Mouse (Mus musculus) ES-E14 (cell line): ENCODE results near the gene Thada. TPM values are rescaled to one million over a fixed set of nuclear protein-coding genes. Genes with fewer than 3 reads are reported as not detected.
A peak's percentile ranks its signal among the peaks of the same experiment; 100 is the strongest.

Experiments
- DNase-seq: peaks from one replicate; pipeline ENCODE4 v3.0.0-alpha.2; 2013; ENCODE audit warnings: low read depth, low spot score
- H3K27ac ChIP-seq: 2 replicates; pipeline ENCODE4 v1.5.1; 2012; ENCODE audit warnings: low read depth, mild to moderate bottlenecking, low read length, moderate library complexity, mixed read lengths; ENCODE audit not compliant: poor library complexity, insufficient read depth, severe bottlenecking
- H3K36me3 ChIP-seq: 2 replicates; pipeline ENCODE4 v1.6.1; 2012; ENCODE audit warnings: mild to moderate bottlenecking, low read length, moderate library complexity, mixed read lengths; ENCODE audit not compliant: control insufficient read depth, poor library complexity, insufficient read depth, severe bottlenecking
- H3K4me1 ChIP-seq, 2 experiments: fragments of 150-350 bp in 1 of 2; sonication (generic) in 1 of 2; 2 replicates each; pipeline ENCODE4 v1.6.1; 2012; ENCODE audit warnings: low read length in 2 of 2, mild to moderate bottlenecking in 1 of 2, mixed read lengths in 1 of 2; ENCODE audit not compliant: control insufficient read depth in 2 of 2, insufficient read depth in 2 of 2, poor library complexity in 1 of 2
- H3K4me3 ChIP-seq, 2 experiments: fragments of 150-350 bp in 1 of 2; sonication (generic) in 1 of 2; 2 replicates each; pipeline ENCODE4 v1.5.1; 2012; ENCODE audit warnings: low read length in 2 of 2, low read depth in 1 of 2, mild to moderate bottlenecking in 1 of 2, mixed read lengths in 1 of 2; ENCODE audit not compliant: insufficient read depth in 1 of 2, poor library complexity in 1 of 2, severe bottlenecking in 1 of 2
- H3K9ac ChIP-seq: 2 replicates; pipeline ENCODE4 v1.6.1; 2012; ENCODE audit warnings: low read depth, mild to moderate bottlenecking, low read length, mixed read lengths; ENCODE audit not compliant: poor library complexity, insufficient read depth, severe bottlenecking
- H3K9me3 ChIP-seq: fragments of 150-350 bp; sonication (generic); 2 replicates; pipeline ENCODE4 v1.6.1; 2012; ENCODE audit warnings: low read depth, mild to moderate bottlenecking, low read length; ENCODE audit not compliant: control insufficient read depth, insufficient read depth
- CHD2 ChIP-seq: IDR thresholded peaks from 2 replicates; pipeline ENCODE4 v1.6.1; 2014; ENCODE audit warnings: mild to moderate bottlenecking, low read depth, low read length, inconsistent platforms
- HCFC1 ChIP-seq: IDR thresholded peaks from 2 replicates; pipeline ENCODE4 v1.6.1; 2012; ENCODE audit warnings: low read length, inconsistent platforms, borderline replicate concordance; ENCODE audit not compliant: insufficient read depth
- MAFK ChIP-seq: IDR thresholded peaks from 2 replicates; pipeline ENCODE4 v1.6.1; 2014; ENCODE audit warnings: mild to moderate bottlenecking, low read depth, low read length, inconsistent platforms; ENCODE audit not compliant: insufficient read depth
- ZC3H11A ChIP-seq: IDR thresholded peaks from 2 replicates; pipeline ENCODE4 v1.6.1; 2012; ENCODE audit warnings: low read depth, mild to moderate bottlenecking, inconsistent platforms, low read length, borderline replicate concordance
- ZNF384 ChIP-seq: IDR thresholded peaks from 2 replicates; pipeline ENCODE4 v1.6.1; 2012; ENCODE audit warnings: low read depth, low read length, inconsistent platforms
- in situ Hi-C, 2 experiments: fragments of 600-800 bp; cut with MboI; formaldehyde crosslinking; loops; one replicate each; pipeline ENCODE4 v1.15.1; 2025; ENCODE audit warnings: low sequenced_read_pairs in 2 of 2, inconsistent platforms in 1 of 2; ENCODE audit not compliant: unreplicated experiment in 2 of 2
- total RNA-seq: library from RNA; depleted of rRNA; stranded (reverse); fragments of 300-350 nt; gene quantifications from 2 replicates; pipeline ENCODE4 v1.2.3, GENCODE M21; 2012

The Thada gene
- total RNA-seq, 1 experiment: 37.4 TPM

- in situ Hi-C loops: loop anchor here in 1 of 2 experiments (25.0 kb wide), 1 partner anchor 424 kb away; no protein-coding TSS in a partner anchor
These were observed 79.8 kb downstream of the Thada start for GRCm38 (mm10) chr17:84386176-84386575.

GRCm38 (mm10) chr17:84385696-84386095, 80.3 kb downstream of the Thada start:
- Histone ChIP-seq H3K27ac (no peak overlapping the region), H3K4me1 (no peaks in the 10 kb centered on the region), H3K9me3 (no peaks in the 10 kb centered on the region), H3K9ac (no peak overlapping the region), H3K4me3 (no peak overlapping the region), H3K36me3 (peaks cover 23% of the 10 kb centered on the region)
- in situ Hi-C loops: loop anchor here in 1 of 2 experiments (25.0 kb wide), 1 partner anchor 423 kb away; no protein-coding TSS in a partner anchor
- DNase-seq: no peak
- TF ChIP-seq ZC3H11A (peak; percentile 71; the same call in 1 of the 2 replicates), ZNF384 (no peak), CHD2 (no peak), MAFK (no peak)

More at GRCm38 (mm10) chr17:84386176-84386575, 79.8 kb downstream of the Thada start:
- DNase-seq: no peak
- Histone ChIP-seq H3K9me3 (no peaks in the 10 kb centered on the region), H3K27ac (no peak overlapping the region), H3K36me3 (peaks cover 19% of the 10 kb centered on the region), H3K4me3 (no peak overlapping the region), H3K9ac (no peak overlapping the region), H3K4me1 (no peaks in the 10 kb centered on the region)
- TF ChIP-seq MAFK (no peak), HCFC1 (no peak), ZC3H11A (no peak), CHD2 (no peak), ZNF384 (no peak)

- peaks cover 26% of the 10 kb centered on the region for H3K36me3 ChIP-seq
- TF ChIP-seq ZC3H11A (no peak; the same call in 1 of the 2 replicates), HCFC1 (no peak), MAFK (no peak), ZNF384 (no peak), CHD2 (no peak)
These were observed 81.3 kb downstream of the Thada start for GRCm38 (mm10) chr17:84384661-84385060.

GRCm38 (mm10) chr17:84380340-84380739, 85.7 kb downstream of the Thada start:
- H3K9ac ChIP-seq: no peak overlapping the region
- no peak overlapping the region for H3K27ac ChIP-seq
- H3K4me1 ChIP-seq: no peaks in the 10 kb centered on the region
- no peaks in the 10 kb centered on the region for H3K9me3 ChIP-seq
- DNase-seq: no peak
- TF ChIP-seq ZC3H11A: no peak
- no peak for TF ChIP-seq HCFC1
- TF ChIP-seq MAFK: no peak
- no peak for TF ChIP-seq CHD2
- TF ChIP-seq ZNF384: no peak
- peaks cover 26% of the 10 kb centered on the region for H3K36me3 ChIP-seq
- in situ Hi-C loops: loop anchor here in 1 of 2 experiments (25.0 kb wide), 1 partner anchor 418 kb away; no protein-coding TSS in a partner anchor
- no peak overlapping the region for H3K4me3 ChIP-seq

More at GRCm38 (mm10) chr17:84384661-84385060, 81.3 kb downstream of the Thada start:
- H3K9me3 ChIP-seq: no peaks in the 10 kb centered on the region
- H3K9ac ChIP-seq: no peak overlapping the region
- DNase-seq: no peak
- H3K27ac ChIP-seq: no peak overlapping the region
- H3K4me3 ChIP-seq: no peak overlapping the region
- H3K4me1 ChIP-seq: no peaks in the 10 kb centered on the region
- in situ Hi-C loops: loop anchor here in 1 of 2 experiments (25.0 kb wide), 1 partner anchor 422 kb away; no protein-coding TSS in a partner anchor

GRCm38 (mm10) chr17:84376882-84377281, 89.1 kb downstream of the Thada start:
- Histone ChIP-seq H3K27ac (no peak overlapping the region), H3K9me3 (no peaks in the 10 kb centered on the region), H3K36me3 (peaks cover 16% of the 10 kb centered on the region), H3K9ac (no peak overlapping the region), H3K4me1 (no peaks in the 10 kb centered on the region), H3K4me3 (no peak overlapping the region)
- no peak for DNase-seq
- in situ Hi-C loops: loop anchor here in 1 of 2 experiments (25.0 kb wide), 1 partner anchor 415 kb away; no protein-coding TSS in a partner anchor
- TF ChIP-seq MAFK (no peak), ZNF384 (no peak), ZC3H11A (no peak), CHD2 (no peak), HCFC1 (no peak)
